Mouse (Mus musculus) cortical plate, adult 2 months (tissue): ENCODE data around the gene Rgs10.

Source experiments
- CTCF ChIP-seq: fragments of 200-500 bp; IDR thresholded peaks from 2 replicates; pipeline ENCODE4 v1.5.1; 2011; ENCODE audit warnings: mild to moderate bottlenecking, control low read depth, low read length; ENCODE audit not compliant: insufficient read depth; ENCODE audit errors: extremely low read depth
- POLR2A ChIP-seq: fragments of 200-500 bp; IDR thresholded peaks from 2 replicates; pipeline ENCODE4 v1.6.1; 2011; ENCODE audit warnings: mild to moderate bottlenecking, low read length, control low read depth; ENCODE audit not compliant: insufficient read depth; ENCODE audit errors: extremely low read depth

DNA sequence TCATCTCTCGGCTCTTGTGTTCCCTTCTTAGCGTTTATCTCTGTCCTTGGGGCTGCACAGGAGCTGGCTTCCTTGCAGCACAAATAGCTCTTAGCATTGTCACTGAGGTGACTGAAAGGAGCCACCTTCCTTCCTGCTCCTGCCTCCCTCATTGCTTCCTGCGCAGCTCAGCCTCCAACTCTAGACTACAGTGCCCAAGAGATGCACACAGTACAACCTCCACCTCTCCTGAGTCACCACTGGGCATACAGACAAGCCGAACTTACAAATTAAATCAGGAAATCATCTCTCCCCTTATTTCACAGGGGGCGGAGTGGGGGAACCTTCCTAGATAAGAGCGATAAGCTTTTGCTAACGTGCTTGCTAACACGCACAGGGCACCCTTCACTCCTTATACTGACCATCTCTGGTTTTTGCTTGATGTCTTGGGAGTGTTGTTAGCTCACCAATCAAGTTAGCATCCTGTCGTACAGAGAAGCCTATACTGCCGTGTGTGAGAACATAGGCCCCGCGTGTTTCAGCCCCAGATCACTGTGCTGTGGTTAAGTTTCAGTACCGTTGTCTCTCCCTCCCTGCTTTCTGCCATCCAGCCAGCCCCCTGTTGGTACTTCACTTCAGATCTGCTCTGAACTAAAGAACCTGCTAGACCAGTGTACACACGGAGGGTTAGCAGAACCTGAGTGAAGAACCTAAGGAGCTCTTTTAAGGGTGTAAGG lies 36.6 kb downstream of the Rgs10 start:
- no peak for TF ChIP-seq POLR2A
- TF ChIP-seq CTCF = no peak
